Mouse (Mus musculus) liver, adult 2 months (tissue): Measurements from ENCODE around the gene Chst3.

Source experiments
- CTCF ChIP-seq: fragments of 200-500 bp; IDR thresholded peaks from 2 replicates; pipeline ENCODE4 v1.5.1; 2011; ENCODE audit warnings: low read depth, low read length, control low read depth
- POLR2A ChIP-seq: fragments of 200-500 bp; IDR thresholded peaks from 2 replicates; pipeline ENCODE4 v1.6.1; 2011; ENCODE audit warnings: low read length, control low read depth; ENCODE audit not compliant: insufficient read depth; ENCODE audit errors: extremely low read depth

- TF ChIP-seq CTCF (no peak), POLR2A (no peak)
Measured at GRCm38 (mm10) chr10:60230321-60231088, 11.4 kb upstream of the Chst3 start.
